Mouse (Mus musculus): ENCODE measurements around the gene 1600014C23Rik. TPM values are rescaled to one million over a fixed set of nuclear protein-coding genes. Genes with fewer than 3 reads are reported as not detected.
A peak's percentile ranks its signal among the peaks of the same experiment; 100 is the strongest.

The 1600014C23Rik gene
- polyA plus RNA-seq, 1 experiment from 2014 or later: 0.68 TPM

- no peaks in the 10 kb centered on the region for H3K36me3 ChIP-seq
- H3K4me3 ChIP-seq (replicated peaks): no peak overlapping the region
- WGBS: 74% methylated on average over 8 of the region's 8 CpGs
- H3K27me3 ChIP-seq: no peaks in the 10 kb centered on the region
- no peak overlapping the region for H3K9ac ChIP-seq
- H3K4me1 ChIP-seq: peaks cover 61% of the 10 kb centered on the region
- no peak for ATAC-seq (replicated peaks; ENCODE audit: low FRiP score)
- no peak overlapping the region for H3K4me2 ChIP-seq
- no peaks in the 10 kb centered on the region for H3K9me3 ChIP-seq (replicated peaks)
- 0 out of 2 replicates have a peak overlapping the region, but pooled peaks have one; percentile 1 for H3K27ac ChIP-seq
Observed at GRCm38 (mm10) chr17:45763188-45763587, 29.5 kb upstream of the 1600014C23Rik start.

GRCm38 (mm10) chr17:45761902-45762301 is 28.3 kb upstream of the 1600014C23Rik start:
- H3K9me3 ChIP-seq (replicated peaks): no peaks in the 10 kb centered on the region
- H3K4me3 ChIP-seq (replicated peaks): no peak overlapping the region
- peaks cover 52% of the 10 kb centered on the region for H3K4me1 ChIP-seq
- H3K27me3 ChIP-seq: no peaks in the 10 kb centered on the region
- no peaks in the 10 kb centered on the region for H3K36me3 ChIP-seq
- H3K4me2 ChIP-seq: no peak overlapping the region
- H3K9ac ChIP-seq: no peak overlapping the region
- no peak for ATAC-seq (replicated peaks; ENCODE audit: low FRiP score)
- peak overlapping the region; percentile 42 for H3K27ac ChIP-seq
- WGBS: 24% methylated on average over 3 of the region's 3 CpGs

GRCm38 (mm10) chr17:45760965-45761645 is 27.5 kb upstream of the 1600014C23Rik start:
- Histone ChIP-seq H3K4me2 (no peak overlapping the region), H3K9me3 (replicated peaks) (no peaks in the 10 kb centered on the region), H3K27me3 (no peaks in the 10 kb centered on the region), H3K4me1 (peaks cover 47% of the 10 kb centered on the region), H3K27ac (0 out of 2 replicates have a peak overlapping the region, but pooled peaks have one; percentile 42), H3K4me3 (replicated peaks) (no peak overlapping the region), H3K36me3 (no peaks in the 10 kb centered on the region), H3K9ac (no peak overlapping the region)
- WGBS: 38% methylated on average over 10 of the region's 10 CpGs
- ATAC-seq (replicated peaks; ENCODE audit: low FRiP score): peak; percentile 69; the same call in 1 of the 2 replicates

- H3K9ac ChIP-seq: no peak overlapping the region
- H3K4me2 ChIP-seq: no peak overlapping the region
- H3K4me1 ChIP-seq: peaks cover 42% of the 10 kb centered on the region
- 93% methylated on average over 5 of the region's 5 CpGs for WGBS
- no peaks in the 10 kb centered on the region for H3K9me3 ChIP-seq (replicated peaks)
- no peaks in the 10 kb centered on the region for H3K27me3 ChIP-seq
- ATAC-seq (replicated peaks; ENCODE audit: low FRiP score): no peak
- H3K27ac ChIP-seq: no peak overlapping the region
- no peaks in the 10 kb centered on the region for H3K36me3 ChIP-seq
- no peak overlapping the region for H3K4me3 ChIP-seq (replicated peaks)
Observed at GRCm38 (mm10) chr17:45759751-45760150, 26.1 kb upstream of the 1600014C23Rik start.

- Histone ChIP-seq H3K9ac (no peak overlapping the region), H3K4me1 (peaks cover 36% of the 10 kb centered on the region), H3K4me3 (replicated peaks) (no peak overlapping the region), H3K9me3 (replicated peaks) (no peaks in the 10 kb centered on the region), H3K36me3 (no peaks in the 10 kb centered on the region), H3K4me2 (no peak overlapping the region), H3K27me3 (no peaks in the 10 kb centered on the region), H3K27ac (no peak overlapping the region)
- ATAC-seq (replicated peaks; ENCODE audit: low FRiP score): no peak
- 76% methylated on average over 7 of the region's 7 CpGs for WGBS
Observed at GRCm38 (mm10) chr17:45758808-45759207, 25.2 kb upstream of the 1600014C23Rik start.

- no peak overlapping the region for H3K4me2 ChIP-seq
- H3K4me3 ChIP-seq (replicated peaks): no peak overlapping the region
- no peak overlapping the region for H3K9ac ChIP-seq
- H3K9me3 ChIP-seq (replicated peaks): no peaks in the 10 kb centered on the region
- H3K36me3 ChIP-seq: no peaks in the 10 kb centered on the region
- H3K27ac ChIP-seq: no peak overlapping the region
- peaks cover 31% of the 10 kb centered on the region for H3K4me1 ChIP-seq
- H3K27me3 ChIP-seq: no peaks in the 10 kb centered on the region
- no peak for ATAC-seq (replicated peaks; ENCODE audit: low FRiP score)
- 75% methylated on average over 8 of the region's 8 CpGs for whole genome bisulfite sequencing
Observed at GRCm38 (mm10) chr17:45757932-45758331, 24.3 kb upstream of the 1600014C23Rik start.

GRCm38 (mm10) chr17:45756831-45757230 is 23.2 kb upstream of the 1600014C23Rik start:
- Histone ChIP-seq H3K9me3 (replicated peaks) (no peaks in the 10 kb centered on the region), H3K4me2 (no peak overlapping the region), H3K4me1 (peaks cover 28% of the 10 kb centered on the region), H3K27me3 (no peaks in the 10 kb centered on the region), H3K9ac (no peak overlapping the region), H3K4me3 (replicated peaks) (no peak overlapping the region), H3K36me3 (no peaks in the 10 kb centered on the region), H3K27ac (no peak overlapping the region)
- 29% methylated on average over 5 of the region's 5 CpGs for WGBS
- no peak for ATAC-seq (replicated peaks; ENCODE audit: low FRiP score)

GRCm38 (mm10) chr17:45756391-45756790 is 22.7 kb upstream of the 1600014C23Rik start:
- H3K27me3 ChIP-seq: no peaks in the 10 kb centered on the region
- H3K36me3 ChIP-seq: no peaks in the 10 kb centered on the region
- ATAC-seq (replicated peaks; ENCODE audit: low FRiP score): no peak
- H3K4me2 ChIP-seq: no peak overlapping the region
- no peak overlapping the region for H3K4me3 ChIP-seq (replicated peaks)
- no peak overlapping the region for H3K27ac ChIP-seq
- WGBS: 65% methylated on average over 8 of the region's 8 CpGs
- H3K9ac ChIP-seq: no peak overlapping the region
- H3K9me3 ChIP-seq (replicated peaks): no peaks in the 10 kb centered on the region
- H3K4me1 ChIP-seq: peaks cover 24% of the 10 kb centered on the region

- Histone ChIP-seq H3K9ac (no peak overlapping the region), H3K36me3 (no peaks in the 10 kb centered on the region), H3K4me1 (peaks cover 13% of the 10 kb centered on the region), H3K27ac (no peak overlapping the region), H3K4me3 (replicated peaks) (no peak overlapping the region), H3K9me3 (replicated peaks) (no peaks in the 10 kb centered on the region), H3K4me2 (no peak overlapping the region), H3K27me3 (no peaks in the 10 kb centered on the region)
- WGBS: 79% methylated on average over 13 of the region's 13 CpGs
- no peak for ATAC-seq (replicated peaks; ENCODE audit: low FRiP score)
Observed at GRCm38 (mm10) chr17:45754186-45754862, 20.7 kb upstream of the 1600014C23Rik start.

GRCm38 (mm10) chr17:45752678-45753077 is 19.0 kb upstream of the 1600014C23Rik start:
- peaks cover 17% of the 10 kb centered on the region for H3K4me1 ChIP-seq
- H3K4me2 ChIP-seq: no peak overlapping the region
- no peaks in the 10 kb centered on the region for H3K27me3 ChIP-seq
- no peak overlapping the region for H3K27ac ChIP-seq
- H3K36me3 ChIP-seq: no peaks in the 10 kb centered on the region
- 36% methylated on average over 11 of the region's 11 CpGs for WGBS
- ATAC-seq (replicated peaks; ENCODE audit: low FRiP score): no peak
- H3K9ac ChIP-seq: no peak overlapping the region
- H3K4me3 ChIP-seq (replicated peaks): no peak overlapping the region
- H3K9me3 ChIP-seq (replicated peaks): no peaks in the 10 kb centered on the region

- peaks cover 15% of the 10 kb centered on the region for H3K4me1 ChIP-seq
- H3K9ac ChIP-seq: no peak overlapping the region
- no peak overlapping the region for H3K4me3 ChIP-seq (replicated peaks)
- no peaks in the 10 kb centered on the region for H3K36me3 ChIP-seq
- no peaks in the 10 kb centered on the region for H3K27me3 ChIP-seq
- H3K27ac ChIP-seq: no peak overlapping the region
- no peaks in the 10 kb centered on the region for H3K9me3 ChIP-seq (replicated peaks)
- no peak for ATAC-seq (replicated peaks; ENCODE audit: low FRiP score)
- whole genome bisulfite sequencing: 85% methylated on average over 8 of the region's 8 CpGs
- H3K4me2 ChIP-seq: no peak overlapping the region
Observed at GRCm38 (mm10) chr17:45752053-45752452, 18.4 kb upstream of the 1600014C23Rik start.

- Histone ChIP-seq H3K4me2 (no peak overlapping the region), H3K4me3 (replicated peaks) (no peak overlapping the region), H3K9ac (no peak overlapping the region), H3K4me1 (peaks cover 16% of the 10 kb centered on the region), H3K27me3 (no peaks in the 10 kb centered on the region), H3K36me3 (no peaks in the 10 kb centered on the region), H3K27ac (no peak overlapping the region), H3K9me3 (replicated peaks) (no peaks in the 10 kb centered on the region)
- ATAC-seq (replicated peaks; ENCODE audit: low FRiP score): no peak
- 100% methylated on average over 1 of the region's 1 CpGs for WGBS
Observed at GRCm38 (mm10) chr17:45751359-45751758, 17.7 kb upstream of the 1600014C23Rik start.
